Mouse (Mus musculus) monocyte, adult 5-6 weeks (primary cell): ENCODE data around the gene Cd164. TPM values are rescaled to one million over a fixed set of nuclear protein-coding genes. Genes with fewer than 3 reads are reported as not detected.

ENCODE experiments used
- ATAC-seq: fragments of 153-309, 156-312 bp; replicated peaks from 2 replicates; pipeline ENCODE4 v1.8.0; 2017; ENCODE audit warnings: mild to moderate bottlenecking; ENCODE audit not compliant: low TSS enrichment, insufficient number of reproducible peaks, severe bottlenecking, poor library complexity, low FRiP score
- total RNA-seq: library from RNA; stranded (forward); fragments of 200-1000, 200-491, 200-594 nt; gene quantifications from 3 replicates; pipeline ENCODE4 v1.2.3, GENCODE M21; 2017

Gene Cd164
- 84.4 to 180 TPM (median 92.3 TPM) in 3 replicates for total RNA-seq

- peak; percentile 73 for ATAC-seq
These were observed at the start of gene Cd164 for GRCm38 (mm10) chr10:41518981-41519618. Cd164 (plus strand) TSS chr10:41519414.

DNA sequence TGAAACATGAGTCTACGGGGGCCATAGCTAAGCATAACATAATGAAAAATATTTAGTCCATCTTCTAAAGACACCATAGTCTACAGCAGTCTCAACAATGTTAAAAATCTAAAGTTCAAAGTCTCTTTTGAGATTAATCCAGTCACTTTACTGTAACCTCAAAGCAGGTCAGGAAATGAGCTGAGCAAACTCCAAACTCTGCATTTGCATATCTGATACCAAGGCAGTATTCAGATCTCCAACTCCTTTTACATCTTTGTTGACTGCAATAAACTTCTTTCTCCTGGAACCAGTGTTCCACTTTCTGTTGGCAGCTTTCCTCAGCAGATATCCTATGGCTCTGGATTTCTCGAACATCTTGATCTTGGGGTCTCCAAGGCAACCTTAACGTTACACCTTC is 48.5 kb upstream of the Cd164 start:
- ATAC-seq: no peak

GRCm38 (mm10) chr10:41472534-41472933 is 46.7 kb upstream of the Cd164 start:
- no peak for ATAC-seq

GRCm38 (mm10) chr10:41472962-41473481 is 46.2 kb upstream of the Cd164 start:
- ATAC-seq: no peak

DNA sequence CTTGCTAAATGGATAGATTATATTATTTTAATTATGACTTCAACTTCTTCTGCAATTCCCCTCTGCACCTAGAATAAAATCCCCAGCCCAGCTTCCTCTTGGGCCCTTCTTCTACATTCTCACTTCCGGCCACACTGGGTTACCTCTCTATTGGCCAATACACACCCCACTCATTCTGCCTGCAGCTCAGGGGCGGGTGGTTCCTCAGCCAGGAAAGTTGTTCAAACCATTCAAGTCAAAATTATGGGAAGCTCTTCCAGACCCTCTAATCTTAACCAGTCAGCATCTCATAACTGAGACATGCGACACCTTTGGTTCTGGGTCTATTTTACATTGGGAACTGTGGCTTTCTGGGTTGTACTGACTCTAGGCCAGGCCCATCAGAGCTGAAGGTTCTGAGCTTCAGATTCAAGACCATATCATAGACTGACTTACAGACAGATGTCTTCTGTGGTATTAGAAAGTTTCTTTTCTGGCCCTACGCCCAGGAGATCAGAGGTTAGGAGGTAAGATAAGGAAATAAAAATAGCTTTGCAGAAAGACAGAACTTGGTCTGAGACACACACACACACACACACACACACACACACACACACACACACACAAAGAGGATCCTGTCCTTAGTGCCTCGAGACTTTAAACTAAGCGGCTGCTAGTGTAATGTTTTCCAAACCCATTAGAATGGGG is 45.3 kb upstream of the Cd164 start:
- peak; percentile 41 for ATAC-seq

- ATAC-seq: no peak
These were observed 44.2 kb upstream of the Cd164 start for GRCm38 (mm10) chr10:41474981-41475391.

DNA sequence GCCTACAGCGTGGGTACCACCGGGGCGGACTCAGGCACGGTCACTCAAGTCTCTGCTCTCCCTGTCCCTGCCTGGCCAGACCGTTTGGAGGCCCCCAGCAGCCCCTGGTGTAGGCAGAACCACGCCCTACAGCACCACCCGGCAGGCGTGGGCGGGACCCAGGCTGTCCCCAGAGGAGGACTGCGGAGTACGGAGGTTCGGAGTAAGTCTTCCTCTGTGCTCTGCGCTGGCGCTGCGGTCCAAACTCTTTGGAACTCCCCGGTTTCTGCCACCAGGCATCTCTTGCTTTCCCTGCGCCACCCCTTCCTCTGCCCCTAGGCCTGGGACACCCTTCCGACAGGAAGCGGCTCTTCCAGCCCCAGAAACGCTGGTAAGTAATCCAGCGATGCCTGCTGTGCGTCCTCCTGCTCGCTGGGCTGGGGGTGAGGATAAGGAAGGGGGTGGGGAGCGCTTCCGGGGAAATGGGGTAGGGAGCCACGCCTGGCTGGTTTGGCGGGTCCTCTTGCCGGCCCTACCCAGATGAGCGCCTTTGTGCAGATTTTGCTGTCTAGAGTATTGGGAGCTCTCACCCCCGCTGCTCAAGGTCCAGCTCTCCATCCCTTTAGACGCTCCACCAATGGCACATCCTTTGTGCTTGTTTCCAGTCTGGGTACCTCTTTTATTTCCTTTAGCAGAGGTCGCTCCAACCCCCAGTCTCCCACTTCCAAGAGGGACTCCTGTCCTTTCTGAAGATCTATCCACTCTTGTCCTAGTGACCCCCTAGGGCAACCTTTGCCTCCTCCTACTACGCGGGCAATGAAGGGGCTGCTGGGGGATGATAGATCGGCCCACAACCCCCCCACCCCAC is 42.8 kb upstream of the Cd164 start, which contains the start of gene Mical1:
TSS of gene Mical1 (plus strand) at position 144 of the 847 bp plus-strand sequence.
- ATAC-seq: peak; percentile 20; the same call in 1 of the 2 replicates

DNA sequence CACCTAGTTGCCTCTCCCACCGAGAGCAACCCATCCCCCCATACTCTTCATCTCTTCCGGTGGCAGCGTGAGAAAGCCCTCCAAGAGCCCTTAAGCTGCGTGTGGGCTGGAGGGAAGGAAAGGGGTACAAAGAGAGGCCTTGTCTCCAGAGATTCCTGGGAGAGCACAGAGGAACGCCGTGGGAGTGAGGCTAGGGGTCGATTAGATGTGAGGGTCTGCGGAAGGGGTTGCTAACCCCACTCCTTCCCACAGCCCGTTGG is 42.3 kb upstream of the Cd164 start:
- no peak for ATAC-seq

DNA sequence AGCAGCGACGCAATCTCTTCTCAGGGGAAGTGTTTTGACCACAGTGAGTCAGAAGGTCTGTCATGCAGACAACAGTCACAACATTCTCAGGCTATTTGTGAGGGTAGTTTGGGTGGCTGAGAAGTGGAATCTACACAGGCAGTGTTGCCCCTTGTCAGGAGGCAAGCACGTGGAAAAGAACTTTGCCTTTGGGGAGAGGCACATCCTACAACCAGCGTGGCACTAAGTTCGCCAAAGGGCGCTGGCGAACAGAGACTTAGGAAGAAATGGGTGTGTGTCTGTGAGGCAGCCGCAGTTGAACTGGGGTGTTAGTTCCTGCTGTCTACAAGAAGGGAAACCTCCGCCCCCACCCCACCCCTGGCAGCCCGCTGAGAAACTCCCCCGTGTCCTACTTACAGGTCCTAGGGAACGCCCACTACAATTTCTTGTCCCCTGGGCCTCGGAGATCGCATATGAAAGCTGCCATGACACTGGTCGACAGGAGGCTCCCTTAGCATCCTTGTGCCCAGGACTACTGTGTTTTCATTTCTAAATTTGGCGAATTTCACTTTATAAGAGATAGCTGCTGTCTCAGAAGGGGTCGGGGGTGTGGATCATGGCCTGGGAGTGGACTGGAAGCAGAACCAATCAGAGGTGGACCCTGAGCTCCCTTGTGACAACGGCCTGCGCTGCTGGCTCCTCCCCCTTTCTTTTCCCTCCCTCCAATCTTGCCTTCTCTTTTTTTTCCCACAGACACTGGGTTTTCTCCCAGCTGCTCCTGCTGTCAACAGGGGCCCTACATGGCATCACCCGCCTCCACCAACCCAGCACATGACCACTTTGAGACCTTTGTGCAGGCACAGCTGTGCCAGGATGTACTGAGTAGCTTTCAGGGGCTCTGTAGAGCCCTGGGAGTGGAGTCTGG is 41.7 kb upstream of the Cd164 start:
- ATAC-seq: peak; percentile 54

DNA sequence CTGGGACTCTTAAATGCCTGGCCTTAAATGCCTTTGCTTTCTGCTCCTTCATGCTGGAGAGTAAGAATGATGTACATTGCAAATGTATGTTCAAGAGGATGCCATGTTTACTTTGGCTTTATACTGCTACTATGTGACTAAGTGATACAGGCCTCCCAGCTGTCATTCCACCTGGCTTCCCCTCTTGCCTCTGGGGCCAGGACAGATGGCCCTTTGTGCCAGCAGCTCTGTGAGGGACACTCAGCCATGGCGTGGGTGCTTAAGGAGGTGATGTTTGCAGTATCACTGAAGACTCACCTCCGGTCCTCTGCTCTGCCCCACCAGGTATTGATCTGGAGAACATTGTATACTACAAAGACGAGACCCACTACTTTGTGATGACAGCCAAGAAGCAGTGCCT is 39.3 kb upstream of the Cd164 start:
- no peak for ATAC-seq

- ATAC-seq: no peak
These were observed 38.0 kb upstream of the Cd164 start for GRCm38 (mm10) chr10:41480938-41481880.

- ATAC-seq: no peak
These were observed 36.8 kb upstream of the Cd164 start for GRCm38 (mm10) chr10:41482446-41482845.

DNA sequence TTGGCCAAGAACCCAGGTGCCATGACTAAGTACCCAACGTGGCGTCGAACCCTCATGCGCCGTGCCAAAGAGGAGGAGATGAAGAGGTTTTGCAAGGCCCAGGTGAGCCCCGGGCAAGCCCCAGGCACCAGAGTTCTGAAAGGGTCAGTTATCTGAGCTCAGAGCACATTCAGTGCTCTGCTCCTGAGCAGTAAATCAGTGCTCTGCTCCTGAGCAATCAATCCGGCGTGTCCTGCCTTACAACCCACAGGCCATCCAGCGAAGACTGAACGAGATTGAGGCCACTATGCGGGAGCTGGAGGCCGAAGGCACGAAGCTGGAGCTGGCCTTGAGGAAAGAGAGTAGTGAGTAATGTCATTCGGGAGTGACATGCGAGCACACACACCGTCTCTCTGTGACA is 33.4 kb upstream of the Cd164 start:
- no peak for ATAC-seq

DNA sequence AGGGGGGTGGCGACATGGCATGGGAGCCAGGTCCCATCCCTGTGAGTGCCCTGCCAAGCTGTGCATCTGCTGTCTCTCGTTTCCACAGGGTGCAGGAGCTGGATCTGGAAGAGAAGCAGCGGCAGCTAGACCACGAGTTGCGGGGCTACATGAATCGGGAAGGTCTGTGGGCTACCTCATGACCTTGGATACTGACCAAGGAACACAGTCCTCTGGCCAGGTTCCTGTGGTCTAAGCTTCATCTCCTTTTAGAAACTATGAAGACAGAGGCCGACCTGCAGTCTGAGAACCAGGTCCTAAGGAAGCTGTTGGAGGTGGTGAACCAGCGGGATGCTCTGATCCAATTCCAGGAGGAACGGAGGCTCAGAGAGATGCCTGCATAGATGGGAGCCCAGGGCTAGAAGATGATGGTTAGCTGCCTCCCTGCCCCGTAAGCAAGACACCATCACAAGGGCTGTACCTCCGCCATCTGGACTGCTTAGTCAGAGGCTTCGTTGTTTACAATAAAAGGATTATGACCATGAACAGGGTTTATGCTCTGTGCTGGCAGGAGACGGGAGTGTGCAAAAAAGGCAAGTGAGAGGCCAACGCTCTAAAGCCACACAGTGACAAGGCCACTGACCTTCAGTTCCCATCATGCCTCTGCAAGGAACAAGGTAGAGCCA is 32.6 kb upstream of the Cd164 start:
- no peak for ATAC-seq

- ATAC-seq: no peak
These were observed 30.3 kb upstream of the Cd164 start for GRCm38 (mm10) chr10:41488877-41489276.

- ATAC-seq: no peak
These were observed 29.9 kb upstream of the Cd164 start for GRCm38 (mm10) chr10:41489294-41489693.
